In the genomic region with DNA sequence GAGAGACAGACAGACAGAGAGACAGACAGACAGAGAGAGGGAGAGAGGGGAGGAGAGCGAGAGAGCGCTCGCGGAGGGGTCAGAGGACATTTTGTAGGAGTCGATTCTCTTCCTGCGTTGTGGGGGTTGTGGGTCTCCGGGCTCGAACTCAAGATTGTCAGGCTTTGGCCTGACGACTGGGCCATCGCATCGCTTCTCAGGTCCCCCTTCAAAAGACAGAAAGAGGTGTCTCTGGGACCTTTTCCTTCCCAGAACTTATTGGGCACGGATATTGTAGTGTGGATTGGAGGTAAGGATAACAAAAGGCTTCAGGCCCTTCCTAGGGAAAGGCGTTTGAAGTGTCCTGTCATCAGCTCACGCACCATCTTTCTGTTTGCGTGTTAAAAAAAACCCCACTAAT, we compare ENCODE assay signal across 8 mouse cellular contexts. TPM values are rescaled to one million over a fixed set of nuclear protein-coding genes. Genes with fewer than 3 reads are reported as not detected.
A peak's percentile ranks its signal among the peaks of the same experiment; 100 is the strongest.
DNase-seq lines count a peak whose midpoint lies in the region; ATAC-seq and TF ChIP-seq lines count a peak whose summit lies in the region.

No protein-coding gene starts in this region.

- no peak for TF ChIP-seq POLR2A in kidney, adult 2 months (IDR thresholded peaks at IDR 0.05; ENCODE audit: low read depth, low read length)

- H3K27ac ChIP-seq in kidney, adult 2 months (ENCODE audit: insufficient read depth, low read depth, low read length), result peak overlapping the region; percentile 24; the same call in 1 of the 2 replicates
- no peak overlapping the region for H3K27ac ChIP-seq in forebrain, embryonic 14.5 days (ENCODE audit: low read depth, low read length)
- no peak overlapping the region for H3K27ac ChIP-seq in limb, embryonic 15.5 days

- no peaks in the 10 kb centered on the region for H3K9me3 ChIP-seq in forebrain, embryonic 14.5 days (replicated peaks; ENCODE audit: control insufficient read depth, low read length)
- H3K9me3 ChIP-seq in limb, embryonic 15.5 days, result no peaks in the 10 kb centered on the region

- H3K36me3 ChIP-seq in kidney, adult 2 months (ENCODE audit: control insufficient read depth, insufficient read depth, low read length), result peaks cover 8% of the 10 kb centered on the region
- peaks cover 29% of the 10 kb centered on the region for H3K36me3 ChIP-seq in forebrain, embryonic 14.5 days (ENCODE audit: control insufficient read depth, insufficient read depth, low read length)
- peaks cover 27% of the 10 kb centered on the region for H3K36me3 ChIP-seq in limb, embryonic 15.5 days

- H3K4me3 ChIP-seq in kidney, adult 2 months (ENCODE audit: insufficient read depth, low read depth, low read length), result peak overlapping the region; percentile 80
- peak overlapping the region; percentile 95 for H3K4me3 ChIP-seq in forebrain, embryonic 14.5 days (ENCODE audit: low read depth, low read length)
- H3K4me3 ChIP-seq in limb, embryonic 15.5 days, result peak overlapping the region; percentile 98

- TF ChIP-seq CTCF in kidney, adult 2 months (conservative IDR thresholded peaks at IDR 0.05; ENCODE audit: insufficient read depth, insufficient read length, low read depth, low read length), result no peak

- peaks cover 9% of the 10 kb centered on the region; the same call in 1 of the 2 replicates for H3K4me1 ChIP-seq in kidney, adult 2 months (ENCODE audit: control insufficient read depth, insufficient read depth, low read length)
- peaks cover 16% of the 10 kb centered on the region for H3K4me1 ChIP-seq in forebrain, embryonic 14.5 days (ENCODE audit: control insufficient read depth, insufficient read depth, low read length)
- peaks cover 14% of the 10 kb centered on the region for H3K4me1 ChIP-seq in limb, embryonic 15.5 days

- H3K4me2 ChIP-seq in forebrain, embryonic 14.5 days (ENCODE audit: low read length), result peak overlapping the region; percentile 93
- peak overlapping the region; percentile 74 for H3K4me2 ChIP-seq in limb, embryonic 15.5 days

- ATAC-seq in forebrain, embryonic 14.5 days, result no peak
- no peak for ATAC-seq in limb, embryonic 15.5 days (ENCODE audit: insufficient number of reproducible peaks, low FRiP score, low TSS enrichment, low read depth)
- ATAC-seq in erythroid progenitor cell, adult 5-6 weeks (replicated peaks; ENCODE audit: low FRiP score, poor library complexity, severe bottlenecking), result no peak
- ATAC-seq in inflammation-experienced regulatory T-cells, adult 6 months, result no peak

- peak overlapping the region; percentile 93 for H3K9ac ChIP-seq in forebrain, embryonic 14.5 days (ENCODE audit: low read length)
- peak overlapping the region; percentile 93 for H3K9ac ChIP-seq in limb, embryonic 15.5 days

- under 1% methylated on average over 13 of the region's 15 CpGs for WGBS in kidney, adult 2 months
- WGBS in forebrain, embryonic 14.5 days, result 6% methylated on average over 15 of the region's 15 CpGs
- 3% methylated on average over 15 of the region's 15 CpGs for WGBS in limb, embryonic 15.5 days

- no peaks in the 10 kb centered on the region for H3K27me3 ChIP-seq in kidney, adult 2 months (replicated peaks; ENCODE audit: control insufficient read depth, insufficient read depth, low read length)
- no peaks in the 10 kb centered on the region for H3K27me3 ChIP-seq in forebrain, embryonic 14.5 days (replicated peaks; ENCODE audit: control insufficient read depth, insufficient read depth, low read length)
- H3K27me3 ChIP-seq in limb, embryonic 15.5 days, result no peaks in the 10 kb centered on the region

- DNase-seq in kidney, adult 2 months, result peak; percentile 8
- DNase-seq in kidney, adult 8-10 months, result no peak
- peak; percentile 45 for DNase-seq in NIH3T3 (ENCODE audit: low read depth)
- DNase-seq in forebrain, embryonic 14.5 days (ENCODE audit: low spot score), result no peak
- peak; percentile 17 for DNase-seq in retina, embryonic 14.5 days (ENCODE audit: low spot score)

RNA-seq across cellular contexts. Expression of gene Ccdc77, which starts 0.9 kb away (rescaled TPM):
- polyA plus RNA-seq in kidney, adult 2 months (2012; rRNA removed), result 2.3 and 3.1 TPM in 2 replicates
- 12.3 and 14.5 TPM in 2 replicates for polyA plus RNA-seq in forebrain, embryonic 14.5 days (2014; fragmentation: Nextera tagmentation; extraction: Ambion mirVana)
- 21.8 and 22.7 TPM in 2 replicates for polyA plus RNA-seq in limb, embryonic 15.5 days (2015; fragmentation: Nextera tagmentation; extraction: Ambion mirVana)
- total RNA-seq in erythroid progenitor cell, adult 5-6 weeks (2015; ENCODE audit: low replicate concordance), result 52.0 and 55.1 TPM in 2 replicates
- total RNA-seq in erythroid progenitor cell, adult 5-6 weeks (2017; ENCODE audit: low replicate concordance), result 74.8 and 113 TPM in 2 replicates
- polyA plus RNA-seq in inflammation-experienced regulatory T-cells, adult 6 months (2017; shearing (Covaris generic)), result 10 to 100 TPM in 2 of 3 experiments, 1 to 10 TPM in 1; 9.6 to 11.5 (median 10.6) TPM

RNA-seq across cellular contexts. Expression of gene Kdm5a, which starts 1.1 kb away (rescaled TPM):
- 3.5 and 4.3 TPM in 2 replicates for polyA plus RNA-seq in kidney, adult 2 months (2012; rRNA removed)
- 41.5 and 46.2 TPM in 2 replicates for polyA plus RNA-seq in forebrain, embryonic 14.5 days (2014; fragmentation: Nextera tagmentation; extraction: Ambion mirVana)
- polyA plus RNA-seq in limb, embryonic 15.5 days (2015; fragmentation: Nextera tagmentation; extraction: Ambion mirVana), result 41.7 and 43.3 TPM in 2 replicates
- 20.2 and 44.4 TPM in 2 replicates for total RNA-seq in erythroid progenitor cell, adult 5-6 weeks (2015; ENCODE audit: low replicate concordance)
- 97.5 and 109 TPM in 2 replicates for total RNA-seq in erythroid progenitor cell, adult 5-6 weeks (2017; ENCODE audit: low replicate concordance)
- 10 to 100 TPM; 67.6 to 97.2 (median 82.3) TPM for polyA plus RNA-seq in inflammation-experienced regulatory T-cells, adult 6 months (2017; shearing (Covaris generic))

Comparison
In these comparisons a context has a peak if more than half of its experiments do, and no peak if none do; other contexts are left out.
1. DNase-seq: peak in kidney, adult 2 months (single experiment), NIH3T3 (single experiment) and retina, embryonic 14.5 days (single experiment); none in kidney, adult 8-10 months (0 of 2) and forebrain, embryonic 14.5 days (single experiment).
2. Peak in every context shown above with its lines, with median percentiles within 50 percentile points of each other: H3K4me3 ChIP-seq.